Mouse (Mus musculus) c-Kit-positive CD71-positive TER-119-negative erythroid progenitor cells, embryonic 14.5 days (primary cell): ENCODE measurements around the gene Bysl.
A peak's percentile ranks its signal among the peaks of the same experiment; 100 is the strongest.

ENCODE experiments used
- DNase-seq: peaks from one replicate; pipeline ENCODE4 v3.0.0-alpha.2; 2013; ENCODE audit warnings: low read depth

Gene Bysl

GRCm38 (mm10) chr17:47594183-47594968, 16.9 kb downstream of the Bysl start:
- no peak for DNase-seq

- no peak for DNase-seq
Measured at GRCm38 (mm10) chr17:47593854-47594182, 17.5 kb downstream of the Bysl start.

- peak; percentile 94 for DNase-seq
Measured at GRCm38 (mm10) chr17:47593215-47593853, 18.0 kb downstream of the Bysl start.

- DNase-seq, result no peak
Measured at GRCm38 (mm10) chr17:47591073-47591472, 20.2 kb downstream of the Bysl start.

- no peak for DNase-seq
Measured at GRCm38 (mm10) chr17:47588517-47588916, 22.8 kb downstream of the Bysl start.

GRCm38 (mm10) chr17:47580962-47581361, 30.3 kb downstream of the Bysl start:
- DNase-seq, result no peak

- DNase-seq, result peak; percentile 34
Measured at GRCm38 (mm10) chr17:47578655-47579054, 32.6 kb downstream of the Bysl start.

- DNase-seq, result no peak
Measured at GRCm38 (mm10) chr17:47574830-47575229, 36.5 kb downstream of the Bysl start.

- DNase-seq, result no peak
Measured at GRCm38 (mm10) chr17:47574028-47574427, 37.3 kb downstream of the Bysl start.

- DNase-seq, result no peak
Measured at GRCm38 (mm10) chr17:47572436-47572835, 38.9 kb downstream of the Bysl start.

- no peak for DNase-seq
Measured at GRCm38 (mm10) chr17:47571621-47572020, 39.7 kb downstream of the Bysl start.

GRCm38 (mm10) chr17:47568951-47569527, 42.3 kb downstream of the Bysl start:
- DNase-seq, result no peak

- peak; percentile 60 for DNase-seq
Measured at GRCm38 (mm10) chr17:47568389-47568788, 42.9 kb downstream of the Bysl start.

- no peak for DNase-seq
Measured at GRCm38 (mm10) chr17:47567271-47567670, 44.0 kb downstream of the Bysl start.

- DNase-seq, result no peak
Measured at GRCm38 (mm10) chr17:47566133-47566532, 45.2 kb downstream of the Bysl start.

GRCm38 (mm10) chr17:47564612-47565011, 46.7 kb downstream of the Bysl start:
- no peak for DNase-seq

- no peak for DNase-seq
Measured at GRCm38 (mm10) chr17:47562875-47563274, 48.4 kb downstream of the Bysl start.

GRCm38 (mm10) chr17:47559726-47560125, 51.6 kb downstream of the Bysl start:
- no peak for DNase-seq

GRCm38 (mm10) chr17:47557179-47557578, 54.1 kb downstream of the Bysl start:
- DNase-seq, result no peak

- DNase-seq, result no peak
Measured at GRCm38 (mm10) chr17:47554621-47555020, 56.7 kb downstream of the Bysl start.

GRCm38 (mm10) chr17:47552994-47553393, 58.3 kb downstream of the Bysl start:
- no peak for DNase-seq

- no peak for DNase-seq
Measured at GRCm38 (mm10) chr17:47551049-47551448, 60.2 kb downstream of the Bysl start.
